Mouse (Mus musculus) ES-E14 (cell line): Measurements from ENCODE around the gene Hmga1b.

Experiments used
- MAFK ChIP-seq: IDR thresholded peaks from 2 replicates; pipeline ENCODE4 v1.6.1; 2014; ENCODE audit warnings: mild to moderate bottlenecking, low read depth, low read length, inconsistent platforms; ENCODE audit not compliant: insufficient read depth
- ZC3H11A ChIP-seq: IDR thresholded peaks from 2 replicates; pipeline ENCODE4 v1.6.1; 2012; ENCODE audit warnings: low read depth, mild to moderate bottlenecking, inconsistent platforms, low read length, borderline replicate concordance

DNA sequence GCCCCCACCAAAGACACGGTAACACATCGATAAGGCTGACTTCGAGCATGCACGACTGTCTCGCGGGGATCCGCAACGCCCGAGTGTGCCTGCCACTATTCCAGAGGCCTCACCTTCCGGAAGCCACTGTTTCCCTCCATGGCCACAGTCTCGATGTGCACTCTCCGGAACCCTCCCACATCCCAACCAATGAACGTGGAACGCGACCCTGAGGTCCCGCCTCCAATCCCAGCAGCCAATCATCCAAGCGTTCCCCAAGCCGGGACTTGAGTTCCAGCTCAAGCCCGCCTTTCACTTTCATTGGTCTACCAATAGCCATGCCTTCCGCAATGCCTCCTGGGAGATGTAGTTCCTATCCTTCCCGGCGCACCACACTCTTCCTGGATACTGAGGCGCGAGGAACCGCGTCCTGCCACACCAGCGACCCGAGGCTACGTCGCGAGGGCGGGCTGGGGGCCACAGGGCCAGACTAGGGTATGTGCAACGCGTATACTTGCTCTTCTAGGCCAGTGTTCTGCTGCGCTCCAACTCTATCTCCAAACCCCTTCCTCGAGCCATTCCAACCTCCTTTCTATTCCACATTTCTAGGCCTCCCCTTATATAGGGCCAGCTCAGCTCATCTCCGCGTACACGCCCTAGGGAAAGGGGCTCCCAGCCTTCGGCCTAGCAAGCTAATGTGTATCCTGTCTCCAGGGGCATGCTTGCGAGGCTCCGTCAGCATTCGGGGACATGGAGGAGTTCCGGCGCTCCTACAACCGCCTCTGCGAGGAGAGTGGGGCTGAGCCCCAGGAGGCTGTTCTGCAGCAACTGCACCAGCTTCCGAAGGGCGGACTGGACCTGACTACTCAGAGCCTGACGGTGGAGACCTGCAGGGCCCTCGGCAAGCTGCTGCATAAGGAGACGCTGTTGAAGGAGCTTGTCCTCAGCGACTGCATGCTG is 48.7 kb upstream of the Hmga1b start, which contains the start of the genes Cenpx and Lrrc45:
- TF ChIP-seq ZC3H11A: no peak
- TF ChIP-seq MAFK: no peak
